Mouse (Mus musculus) left cerebral cortex, adult 2 months (tissue): ENCODE results near the gene Wdr45. TPM values are rescaled to one million over a fixed set of nuclear protein-coding genes. Genes with fewer than 3 reads are reported as not detected.
"Not testable (repeated sequence)": the region's sequence is repeated elsewhere in the genome, so short reads cannot be mapped to it uniquely, and the experiment has no call there.

ENCODE experiments used
- DNase-seq, 2 experiments: peaks; one replicate each; pipeline ENCODE4 v3.0.0; 2021 to 2022; ENCODE audit warnings: low spot score in 2 of 2, mixed read lengths in 1 of 2; ENCODE audit errors: extremely low spot score in 1 of 2
- H3K27ac ChIP-seq: fragments of 200-600 bp; 2 replicates; pipeline ENCODE4 v1.8.1; 2022
- H3K4me3 ChIP-seq: fragments of 200-600 bp; 2 replicates; pipeline ENCODE4 v1.8.1; 2022
- CTCF ChIP-seq: fragments of 200-600 bp; IDR thresholded peaks from 2 replicates; pipeline ENCODE4 v1.8.1; 2022; ENCODE audit warnings: antibody characterized with exemption, mild to moderate bottlenecking, moderate library complexity
- intact Hi-C: fragments of 180-260 bp; cut with DNase I; formaldehyde crosslinking; loops from one replicate; pipeline ENCODE4 v1.15.1; 2025
- long read RNA-seq, 2 experiments: library from polyadenylated mRNA; stranded (forward); transcript quantifications; one replicate each; pipeline ENCODE4 v2.0.0; 2021; ENCODE audit warnings: borderline mapping rate in 2 of 2
- total RNA-seq, 2 experiments: library from RNA; stranded (reverse); gene quantifications; 2 replicates each; pipeline ENCODE4 v1.2.3; 2021

Wdr45 gene
- total RNA-seq = 10 to 100 TPM; 61.0 to 68.9 TPM
- long read RNA-seq, experiment 1, transcript Wdr45-201 (11 exons, 1,609 nt) = major isoform, 7 of 20 reads
- long read RNA-seq, experiment 1, partial matches to known transcripts = 2 of 20 reads
- long read RNA-seq, experiment 1, other reads (novel, unspliced or antisense) = 8 of 20 reads
- long read RNA-seq, experiment 2, transcript Wdr45-201 (11 exons, 1,609 nt) = major isoform, 6 of 12 reads
- long read RNA-seq, experiment 2, partial matches to known transcripts = 2 of 12 reads
- long read RNA-seq, experiment 2, other reads (novel, unspliced or antisense) = 4 of 12 reads

DNA sequence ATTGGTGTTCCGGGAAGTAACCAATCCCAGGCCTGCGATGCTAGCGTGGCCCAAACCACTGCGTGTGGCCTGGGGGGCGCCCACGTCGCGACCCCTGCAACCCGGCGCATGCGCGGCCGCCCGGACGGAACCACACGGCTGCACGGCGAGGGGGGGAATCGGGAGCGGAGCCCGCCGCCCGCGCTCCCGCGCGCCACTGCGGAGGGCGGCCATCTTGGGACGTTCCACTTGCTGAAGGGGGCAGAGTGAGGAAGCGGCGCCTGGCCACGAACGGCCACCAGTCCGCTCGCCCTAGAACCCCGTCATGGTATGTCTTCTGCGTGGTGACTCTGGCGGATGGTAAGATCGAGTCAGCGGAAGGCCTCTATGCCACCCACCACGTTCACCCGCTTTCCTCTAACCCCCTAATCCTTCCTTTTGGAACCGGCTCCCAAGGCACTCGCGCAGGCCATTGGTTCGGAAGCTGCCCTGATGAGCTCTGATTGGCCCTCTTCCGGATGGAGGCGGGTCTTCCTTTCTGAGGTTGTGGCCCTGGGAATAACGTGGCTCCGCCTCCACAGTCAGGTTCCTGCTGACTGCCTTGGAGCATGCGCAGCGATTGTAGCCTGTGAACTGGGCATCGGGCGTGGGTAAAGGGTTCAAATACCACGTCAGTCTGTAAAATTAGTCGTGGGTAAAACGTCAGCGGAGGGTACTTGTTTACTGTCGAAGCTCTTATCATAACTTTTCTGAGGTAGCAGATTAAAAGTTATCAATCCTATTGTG, at the start of gene Wdr45:
Gene Wdr45, plus strand, starts transcription at position 199 of the 765 bp plus-strand sequence.
- Histone ChIP-seq H3K27ac (peak within 1 kb of the TSS; percentile 88), H3K4me3 (peak within 1 kb of the TSS; percentile 40)
- intact Hi-C loops = not testable (repeated sequence)
- DNase-seq = peak; percentile 85 to 89

DNA sequence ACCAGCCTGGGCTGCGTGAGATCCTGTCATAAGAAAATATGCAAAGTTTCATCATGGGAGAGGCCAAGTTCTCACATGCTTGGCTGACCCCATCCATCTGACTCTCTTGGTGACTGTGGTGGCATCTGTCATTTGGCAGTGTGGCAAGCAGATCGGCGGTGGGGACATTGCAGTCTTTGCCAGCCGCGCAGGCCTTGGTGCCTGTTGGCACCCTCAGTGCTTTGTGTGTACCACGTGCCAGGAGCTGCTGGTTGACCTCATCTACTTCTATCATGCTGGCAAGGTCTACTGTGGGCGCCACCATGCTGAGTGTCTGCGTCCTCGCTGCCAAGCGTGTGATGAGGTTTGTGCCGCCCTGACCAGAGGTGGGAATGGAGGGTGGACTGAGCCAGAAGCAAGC, 49.3 kb upstream of the Wdr45 start:
- no peak overlapping the region for H3K27ac ChIP-seq
- no peak overlapping the region for H3K4me3 ChIP-seq
- no peak for DNase-seq
- intact Hi-C loops = no loop called here
- no peak for TF ChIP-seq CTCF

DNA sequence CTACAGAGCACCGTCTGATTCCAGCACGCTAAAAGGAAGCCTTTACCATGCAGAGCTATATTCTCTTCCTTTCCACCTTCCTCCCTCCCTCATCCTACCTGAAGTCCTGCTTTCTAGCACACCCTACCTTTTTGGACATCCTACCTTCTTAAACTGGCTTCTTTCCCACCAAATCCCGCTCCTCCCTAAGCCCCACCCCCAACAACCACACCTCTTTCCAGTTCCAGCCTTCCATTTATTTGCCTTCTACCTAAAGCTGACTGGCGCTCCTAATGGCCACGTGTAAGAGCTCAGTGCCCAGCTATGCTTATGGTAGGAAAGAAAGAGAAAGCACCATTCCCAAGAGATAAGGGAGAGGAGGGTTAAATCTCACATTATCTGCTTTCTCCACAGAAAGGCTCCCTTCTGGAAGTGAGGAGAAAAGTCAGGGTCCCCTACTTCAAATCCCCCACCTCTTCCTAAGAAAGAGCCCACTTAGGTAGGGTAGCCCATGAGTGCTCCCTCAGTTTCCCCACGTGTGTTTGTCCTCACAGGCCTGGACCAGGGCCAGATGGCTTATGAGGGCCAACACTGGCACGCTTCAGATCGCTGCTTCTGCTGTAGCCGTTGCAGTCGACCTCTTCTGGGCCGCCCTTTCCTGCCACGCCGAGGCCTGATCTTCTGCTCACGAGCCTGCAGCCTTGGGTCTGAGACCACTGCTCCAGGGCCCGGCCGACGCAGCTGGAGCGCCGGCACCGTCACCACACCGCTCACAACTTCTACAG, 48.2 kb upstream of the Wdr45 start:
- no peak for TF ChIP-seq CTCF
- Histone ChIP-seq H3K4me3 (no peak overlapping the region), H3K27ac (no peak overlapping the region)
- no peak for DNase-seq
- intact Hi-C loops = no loop called here

GRCm38 (mm10) chrX:7670390-7670881, 43.7 kb upstream of the Wdr45 start:
- no peak for TF ChIP-seq CTCF
- peak in 1 of 2 experiments; percentile 50 for DNase-seq
- H3K4me3 ChIP-seq = peak overlapping the region; percentile 46
- intact Hi-C loops = loop anchor here (10.0 kb wide), 1 partner anchor 346 kb away; no protein-coding TSS in a partner anchor
- peak overlapping the region; percentile 67 for H3K27ac ChIP-seq

DNA sequence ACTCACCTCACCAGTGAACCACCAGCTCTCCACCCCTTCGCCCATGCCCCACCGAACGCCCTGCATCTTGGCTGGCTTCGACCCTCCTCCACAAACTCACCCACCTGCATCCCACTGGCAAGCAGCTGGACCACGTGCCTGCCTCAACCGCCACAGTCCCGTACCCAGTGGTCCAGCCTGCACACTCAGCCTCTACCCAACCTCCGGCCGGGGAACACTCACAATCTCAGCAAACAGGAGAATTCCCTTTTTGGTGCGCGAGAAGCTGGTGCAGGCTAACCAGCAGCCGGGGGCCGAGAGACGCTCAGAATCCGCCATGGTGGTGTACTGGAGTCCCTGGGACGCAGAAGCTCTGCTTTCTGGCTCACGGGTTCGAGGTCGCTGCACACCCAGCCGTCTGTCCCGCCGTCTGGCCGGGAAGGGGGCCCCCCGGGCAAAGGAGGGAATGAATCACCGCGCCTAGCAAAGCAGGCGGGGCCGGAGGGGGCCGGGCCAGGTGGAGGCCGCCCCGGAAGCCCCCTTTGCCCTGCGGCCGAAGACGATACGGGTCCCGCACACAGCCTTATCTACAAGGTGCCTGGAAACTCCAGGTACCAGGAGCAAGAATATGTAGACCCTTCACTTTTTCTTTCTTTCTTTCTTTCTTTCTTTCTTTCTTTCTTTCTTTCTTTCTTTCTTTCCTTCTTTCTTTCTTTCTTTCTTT, 43.1 kb upstream of the Wdr45 start, which contains the start of gene Plp2:
Gene Plp2, minus strand, starts transcription at position 470 of the 703 bp plus-strand sequence.
- TF ChIP-seq CTCF = no peak
- DNase-seq = no peak
- peak within 1 kb of the TSS; percentile 67 for H3K27ac ChIP-seq
- intact Hi-C loops = loop anchor here (10.0 kb wide), 1 partner anchor 346 kb away; no protein-coding TSS in a partner anchor
- H3K4me3 ChIP-seq = peak within 1 kb of the TSS; percentile 46

GRCm38 (mm10) chrX:7672739-7673138, 41.4 kb upstream of the Wdr45 start:
- no peak overlapping the region for H3K4me3 ChIP-seq
- intact Hi-C loops = loop anchor here (10.0 kb wide), 1 partner anchor 348 kb away; no protein-coding TSS in a partner anchor
- DNase-seq = no peak
- no peak overlapping the region for H3K27ac ChIP-seq
- TF ChIP-seq CTCF = no peak

DNA sequence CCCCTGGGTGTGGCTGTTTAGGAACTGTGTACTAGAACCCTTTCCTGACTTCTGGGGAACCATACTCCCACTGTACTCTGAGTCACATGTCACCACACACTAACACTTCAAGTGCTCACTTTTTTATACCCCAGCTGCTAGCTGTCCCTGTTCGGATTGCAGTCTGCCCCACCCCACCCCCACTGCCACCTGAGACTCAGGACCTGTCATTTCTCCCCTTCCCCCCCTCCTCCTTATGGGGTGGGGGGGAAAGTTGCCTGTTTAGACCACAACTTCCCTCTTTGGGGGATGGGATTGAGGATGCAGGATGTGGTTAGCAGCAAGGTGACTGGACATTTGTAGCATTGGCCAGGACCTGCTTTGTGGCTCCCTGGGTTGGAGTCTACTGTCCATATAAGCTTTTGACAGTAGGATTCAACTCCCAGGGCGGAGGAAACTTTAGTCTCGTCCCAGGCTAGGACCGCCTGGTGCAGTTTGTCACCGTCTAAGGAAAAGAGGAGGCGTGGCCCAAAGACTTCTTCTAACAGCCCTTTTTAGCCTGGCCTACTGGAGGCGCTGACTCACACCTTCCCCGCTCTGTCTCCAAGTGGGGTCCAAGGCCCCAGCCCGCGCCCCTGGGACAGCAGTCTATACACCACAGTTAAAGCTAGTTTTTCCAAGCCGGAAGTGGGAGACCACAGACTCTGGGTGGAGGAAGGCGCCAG, 40.4 kb upstream of the Wdr45 start:
- no peak for TF ChIP-seq CTCF
- Histone ChIP-seq H3K27ac (no peak overlapping the region), H3K4me3 (no peak overlapping the region)
- intact Hi-C loops = loop anchor here (10.0 kb wide), 1 partner anchor 349 kb away; no protein-coding TSS in a partner anchor
- DNase-seq = no peak

GRCm38 (mm10) chrX:7674284-7675000, 39.7 kb upstream of the Wdr45 start:
- intact Hi-C loops = loop anchor here (10.0 kb wide), 1 partner anchor 350 kb away; no protein-coding TSS in a partner anchor
- Histone ChIP-seq H3K4me3 (peak overlapping the region; percentile 23), H3K27ac (no peak overlapping the region)
- no peak for DNase-seq
- TF ChIP-seq CTCF = no peak

DNA sequence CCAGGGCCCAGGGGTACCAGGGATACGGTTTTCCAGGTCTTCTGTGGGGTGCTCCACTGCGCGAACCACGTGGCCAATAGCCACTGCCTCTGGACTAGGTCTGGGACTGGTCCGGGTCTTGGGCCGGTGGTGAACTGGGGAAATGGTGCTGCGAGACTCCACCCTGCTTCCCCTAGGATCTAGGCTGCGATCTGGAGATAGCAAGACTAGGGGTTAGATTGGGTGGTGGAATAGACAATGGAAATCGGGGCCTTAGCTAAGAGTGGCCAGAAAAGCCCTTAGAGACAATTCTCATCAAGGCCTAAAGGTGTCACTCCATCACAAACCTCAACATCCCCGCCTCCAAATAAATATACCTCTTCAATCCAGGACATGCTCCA, 39.1 kb upstream of the Wdr45 start:
- Histone ChIP-seq H3K27ac (no peak overlapping the region), H3K4me3 (peak overlapping the region; percentile 23)
- DNase-seq = no peak
- intact Hi-C loops = loop anchor here (5.0 to 10.0 kb wide), 3 partner anchors 68 to 350 kb away; partner anchors contain the start of genes Cacna1f and Ccdc22
- TF ChIP-seq CTCF = no peak; the same call in 1 of the 2 replicates

DNA sequence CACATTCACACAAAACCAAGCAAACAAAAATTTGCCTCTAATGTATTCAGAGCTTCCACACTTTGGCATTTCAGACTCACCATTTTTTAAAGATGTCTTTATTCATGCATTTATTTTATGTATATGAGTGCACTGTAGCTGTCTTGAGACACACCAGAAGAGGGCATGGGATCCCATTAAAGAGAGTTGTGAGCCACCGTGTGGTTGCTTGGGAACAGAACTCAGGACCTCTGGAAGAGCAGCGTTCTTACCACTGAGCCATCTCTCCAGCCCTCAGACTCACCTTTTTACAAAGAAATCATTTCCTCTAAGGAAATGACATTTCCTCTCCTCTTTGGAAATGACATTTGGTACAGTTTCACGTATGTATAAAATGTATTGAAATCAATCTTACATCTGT, 35.1 kb upstream of the Wdr45 start:
- Histone ChIP-seq H3K27ac (no peak overlapping the region), H3K4me3 (no peak overlapping the region)
- no peak for DNase-seq
- intact Hi-C loops = loop anchor here (5.0 to 10.0 kb wide), 3 partner anchors 72 to 354 kb away; partner anchors contain the start of genes Cacna1f and Ccdc22
- TF ChIP-seq CTCF = peak; percentile 30
